Mouse (Mus musculus): ENCODE data around the gene BC055324.

DNA sequence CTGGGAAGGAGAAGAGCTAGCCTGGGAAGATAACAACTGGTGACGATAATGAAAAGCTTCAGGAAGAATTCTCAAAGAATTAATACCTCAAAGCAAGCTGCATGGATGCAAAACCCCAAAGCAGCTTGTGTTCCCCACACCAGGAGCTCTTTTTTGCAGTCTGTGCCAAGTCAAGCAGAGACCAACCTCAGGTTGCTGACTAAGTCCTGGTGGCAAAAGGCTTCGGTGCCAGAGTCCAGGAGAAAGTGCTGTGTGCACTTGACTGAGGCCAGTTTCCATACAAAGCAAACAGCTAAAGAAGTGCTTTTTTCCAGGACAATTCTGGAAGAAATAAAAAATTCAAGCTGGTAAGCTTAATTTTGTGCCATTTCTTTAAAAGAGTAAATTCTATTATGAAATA lies 41.2 kb downstream of the BC055324 start:
- TF ChIP-seq CTCF (IDR thresholded peaks at IDR 0.05; ENCODE audit: low read depth, low read length) (no peak), POLR2A (IDR thresholded peaks at IDR 0.05; ENCODE audit: extremely low read depth, insufficient read depth, low read length) (no peak)

Data from liver, adult 2 months (tissue).